Mouse (Mus musculus): Measurements from ENCODE around the gene Exph5.

DNA sequence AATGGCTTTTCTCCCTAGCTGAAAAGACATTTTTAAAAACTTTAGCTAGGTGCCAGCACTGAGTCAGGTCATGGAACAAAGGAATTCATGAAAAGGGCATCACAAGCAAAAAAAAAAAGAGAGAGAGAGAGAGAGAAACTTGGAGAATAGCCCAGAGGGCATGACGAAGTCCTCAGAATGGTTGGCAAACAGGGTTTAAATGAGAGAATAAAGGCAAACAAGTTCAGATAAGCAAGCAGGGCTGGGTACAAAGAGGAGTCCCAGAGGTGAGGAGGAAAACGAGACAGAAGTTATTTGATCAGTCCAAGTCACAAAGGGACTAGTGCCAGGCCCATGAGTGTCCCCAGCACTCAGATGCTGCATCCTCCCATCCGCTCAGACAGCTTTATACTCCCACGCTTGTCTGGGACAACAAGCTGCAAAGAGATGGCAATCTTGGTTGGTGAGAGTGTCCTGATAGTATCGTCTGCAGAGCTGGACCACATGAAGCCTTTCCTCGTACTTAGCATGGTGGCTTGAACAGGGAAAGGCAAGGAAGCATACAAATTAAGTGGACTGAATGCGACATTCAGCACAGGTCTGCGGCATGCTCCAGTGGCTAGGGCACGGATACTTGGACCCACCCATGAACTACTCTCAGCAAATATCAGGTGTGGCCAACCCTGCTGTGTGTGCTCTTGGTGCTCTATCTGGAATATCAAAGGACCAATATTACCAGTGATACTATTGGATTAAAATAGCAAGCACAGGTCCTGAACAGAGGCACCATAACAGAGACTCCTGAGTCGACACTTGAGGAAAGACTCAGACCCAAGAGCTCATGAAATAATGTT is 22.2 kb downstream of the Exph5 start:
- TF ChIP-seq GATA1 (IDR thresholded peaks at IDR 0.05; ENCODE audit: borderline replicate concordance, low read length) (no peak), FLI1 (IDR thresholded peaks at IDR 0.05; ENCODE audit: low read length) (no peak)
